Mouse (Mus musculus) thymus, adult 2 months (tissue): ENCODE results near the gene Arl15.

Experiments used
- CTCF ChIP-seq: fragments of 200-500 bp; IDR thresholded peaks from 2 replicates; pipeline ENCODE4 v1.5.1; 2012; ENCODE audit warnings: mild to moderate bottlenecking, control low read depth, low read length, moderate library complexity, borderline replicate concordance; ENCODE audit not compliant: control insufficient read depth, poor library complexity, insufficient read depth; ENCODE audit errors: extremely low read depth
- POLR2A ChIP-seq: fragments of 200-500 bp; IDR thresholded peaks from 2 replicates; pipeline ENCODE4 v1.6.1; 2012; ENCODE audit warnings: mild to moderate bottlenecking, low read length, control low read depth, moderate library complexity; ENCODE audit not compliant: control insufficient read depth, poor library complexity, insufficient read depth; ENCODE audit errors: extremely low read depth

DNA sequence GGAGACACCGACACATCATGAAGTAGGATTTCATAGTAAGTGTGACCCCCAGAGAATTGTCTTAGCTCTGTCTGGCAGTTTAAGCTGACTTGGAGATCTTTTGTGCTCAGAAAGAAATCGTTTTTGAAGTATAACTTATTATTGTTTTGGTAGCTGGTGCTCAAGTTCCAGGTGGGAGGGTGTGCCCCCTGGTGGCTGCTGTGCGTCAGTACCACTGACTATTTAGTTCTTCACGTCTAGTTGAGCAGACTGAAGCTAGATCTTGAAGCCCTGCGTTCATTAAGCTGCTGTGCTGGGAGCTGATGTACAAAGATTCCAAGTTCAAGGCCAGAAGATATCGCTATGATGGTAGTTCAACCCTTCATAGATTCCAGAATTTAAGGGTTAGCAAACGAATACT lies 71.5 kb downstream of the Arl15 start:
- TF ChIP-seq CTCF (no peak), POLR2A (no peak)
